Mouse (Mus musculus) midbrain, embryonic 15.5 days (tissue): ENCODE measurements around the gene Kif3a. TPM values are rescaled to one million over a fixed set of nuclear protein-coding genes. Genes with fewer than 3 reads are reported as not detected.

ENCODE experiments used
- ATAC-seq: fragments of 200-750 bp; cut with Nextera tagmentation; replicated peaks from 2 replicates; pipeline ENCODE4 v1.8.0; 2017; ENCODE audit warnings: moderate TSS enrichment
- H3K27ac ChIP-seq: fragments of 300-500 bp; sonication (generic); 2 replicates; pipeline ENCODE4 v1.5.1; 2015; ENCODE audit warnings: mild to moderate bottlenecking, inconsistent platforms
- H3K27me3 ChIP-seq: fragments of 300-500 bp; sonication (generic); replicated peaks from 2 replicates; pipeline ENCODE4 v1.6.1; 2015; ENCODE audit warnings: inconsistent platforms
- H3K36me3 ChIP-seq: fragments of 300-500 bp; sonication (generic); replicated peaks from 2 replicates; pipeline ENCODE4 v1.6.1; 2015; ENCODE audit warnings: inconsistent platforms
- H3K4me1 ChIP-seq: fragments of 300-500 bp; sonication (generic); 2 replicates; pipeline ENCODE4 v1.6.1; 2015; ENCODE audit warnings: inconsistent platforms
- H3K4me2 ChIP-seq: fragments of 300-500 bp; sonication (generic); 2 replicates; pipeline ENCODE4 v1.6.1; 2015; ENCODE audit warnings: inconsistent platforms, mild to moderate bottlenecking, moderate library complexity
- H3K4me3 ChIP-seq: fragments of 300-500 bp; sonication (generic); 2 replicates; pipeline ENCODE4 v1.5.1; 2015; ENCODE audit warnings: mild to moderate bottlenecking, inconsistent platforms
- H3K9ac ChIP-seq: fragments of 300-500 bp; sonication (generic); 2 replicates; pipeline ENCODE4 v1.6.1; 2015; ENCODE audit warnings: mild to moderate bottlenecking, inconsistent platforms
- H3K9me3 ChIP-seq: fragments of 300-500 bp; sonication (generic); 2 replicates; pipeline ENCODE4 v1.6.1; 2016; ENCODE audit warnings: inconsistent platforms
- WGBS: fragments of 180-500 bp; shearing (Covaris S2); methylation state at CpG from one replicate; pipeline ENCODE4 v1.1.7; 2015; ENCODE audit warnings: mixed read lengths; 5-methylcytosine and 5-hydroxymethylcytosine counted together
- polyA plus RNA-seq: library from polyadenylated mRNA; unstranded; fragments of >200 nt; fragmentation: Nextera tagmentation; extraction: Ambion mirVana; gene quantifications from 2 replicates; pipeline ENCODE4 v1.2.1, GENCODE M21; 2015

Kif3a gene
- polyA plus RNA-seq, 1 experiment from 2014 or later, result 349 TPM

DNA sequence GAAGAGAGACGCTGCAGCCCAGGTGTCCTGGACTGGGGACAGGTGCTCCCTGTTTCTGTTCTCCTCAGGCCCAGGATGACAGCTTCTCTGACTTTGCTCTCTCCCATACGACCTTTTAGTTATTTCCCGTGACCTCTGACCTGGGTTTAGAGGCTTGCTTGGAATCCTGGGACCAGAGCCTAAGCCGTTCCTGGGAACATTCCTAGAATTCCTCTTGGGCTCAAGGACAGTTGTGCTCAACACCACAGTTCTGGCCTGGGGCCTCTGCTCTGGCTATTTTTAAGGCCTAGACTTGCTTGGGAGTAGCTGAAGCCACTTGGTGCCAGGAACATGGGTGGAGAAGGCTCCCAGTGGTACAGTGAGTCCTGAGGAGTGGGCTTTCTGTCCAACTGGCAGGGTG, 41.7 kb upstream of the Kif3a start:
- Histone ChIP-seq H3K9ac (no peak overlapping the region), H3K27me3 (no peaks in the 10 kb centered on the region), H3K4me1 (peaks cover 24% of the 10 kb centered on the region), H3K4me2 (no peak overlapping the region), H3K27ac (no peak overlapping the region), H3K4me3 (no peak overlapping the region), H3K36me3 (no peaks in the 10 kb centered on the region), H3K9me3 (no peaks in the 10 kb centered on the region)
- ATAC-seq, result no peak
- 38% methylated on average over 4 of the region's 4 CpGs for WGBS

GRCm38 (mm10) chr11:53528397-53529252, 38.6 kb upstream of the Kif3a start:
- no peaks in the 10 kb centered on the region for H3K27me3 ChIP-seq
- H3K4me2 ChIP-seq, result no peak overlapping the region
- no peaks in the 10 kb centered on the region for H3K9me3 ChIP-seq
- no peak overlapping the region for H3K4me3 ChIP-seq
- 86% methylated on average over 9 of the region's 9 CpGs for WGBS
- no peak overlapping the region for H3K27ac ChIP-seq
- no peak for ATAC-seq
- H3K36me3 ChIP-seq, result no peaks in the 10 kb centered on the region; the same call in 1 of the 2 replicates
- H3K9ac ChIP-seq, result no peak overlapping the region
- peaks cover 4% of the 10 kb centered on the region; the same call in 1 of the 2 replicates for H3K4me1 ChIP-seq

DNA sequence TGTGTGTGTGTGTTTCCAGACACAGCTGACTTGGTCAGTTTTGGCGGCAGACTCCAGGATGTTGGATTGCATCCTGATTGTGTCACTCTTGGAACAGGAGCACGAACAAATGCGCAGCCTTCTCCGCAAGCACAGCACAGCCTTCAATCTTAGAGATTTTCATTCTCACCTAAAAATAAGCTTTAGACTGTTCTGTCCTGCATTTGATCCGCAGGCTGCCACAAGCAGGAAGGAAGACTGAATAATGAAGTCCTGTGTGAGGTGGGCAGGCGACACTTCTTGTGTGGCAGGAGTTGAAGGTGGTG, 38.0 kb upstream of the Kif3a start:
- no peak for ATAC-seq

GRCm38 (mm10) chr11:53530001-53530400, 37.2 kb upstream of the Kif3a start:
- H3K4me3 ChIP-seq, result no peak overlapping the region
- peaks cover 4% of the 10 kb centered on the region; the same call in 1 of the 2 replicates for H3K4me1 ChIP-seq
- WGBS, result 89% methylated on average over 9 of the region's 9 CpGs
- peaks cover 5% of the 10 kb centered on the region; the same call in 1 of the 2 replicates for H3K36me3 ChIP-seq
- no peak overlapping the region for H3K27ac ChIP-seq
- no peak for ATAC-seq
- no peak overlapping the region for H3K4me2 ChIP-seq
- no peaks in the 10 kb centered on the region for H3K9me3 ChIP-seq
- no peak overlapping the region for H3K9ac ChIP-seq
- no peaks in the 10 kb centered on the region for H3K27me3 ChIP-seq

More for the DNA sequence above, 38.0 kb upstream of the Kif3a start:
- H3K4me2 ChIP-seq, result no peak overlapping the region
- no peaks in the 10 kb centered on the region; the same call in 1 of the 2 replicates for H3K36me3 ChIP-seq
- 65% methylated on average over 6 of the region's 6 CpGs for WGBS
- no peaks in the 10 kb centered on the region for H3K27me3 ChIP-seq
- H3K9ac ChIP-seq, result no peak overlapping the region
- peaks cover 4% of the 10 kb centered on the region; the same call in 1 of the 2 replicates for H3K4me1 ChIP-seq
- no peaks in the 10 kb centered on the region for H3K9me3 ChIP-seq
- no peak overlapping the region for H3K4me3 ChIP-seq
- H3K27ac ChIP-seq, result no peak overlapping the region

GRCm38 (mm10) chr11:53531578-53532230, 35.5 kb upstream of the Kif3a start:
- WGBS, result 96% methylated on average over 10 of the region's 10 CpGs
- Histone ChIP-seq H3K4me2 (no peak overlapping the region), H3K9me3 (no peaks in the 10 kb centered on the region), H3K27me3 (no peaks in the 10 kb centered on the region), H3K9ac (no peak overlapping the region), H3K27ac (no peak overlapping the region), H3K4me3 (no peak overlapping the region), H3K4me1 (peaks cover 4% of the 10 kb centered on the region; the same call in 1 of the 2 replicates), H3K36me3 (peaks cover 15% of the 10 kb centered on the region)
- ATAC-seq, result no peak

- no peak overlapping the region for H3K27ac ChIP-seq
- no peaks in the 10 kb centered on the region for H3K27me3 ChIP-seq
- peaks cover 16% of the 10 kb centered on the region for H3K36me3 ChIP-seq
- H3K9ac ChIP-seq, result no peak overlapping the region
- no peaks in the 10 kb centered on the region for H3K9me3 ChIP-seq
- WGBS, result 100% methylated on average over 1 of the region's 1 CpGs
- ATAC-seq, result no peak
- H3K4me2 ChIP-seq, result no peak overlapping the region
- no peak overlapping the region for H3K4me3 ChIP-seq
- H3K4me1 ChIP-seq, result peaks cover 4% of the 10 kb centered on the region; the same call in 1 of the 2 replicates
Measured at GRCm38 (mm10) chr11:53532231-53532620, 35.0 kb upstream of the Kif3a start.

- H3K27ac ChIP-seq, result no peak overlapping the region
- H3K36me3 ChIP-seq, result peaks cover 16% of the 10 kb centered on the region
- no peak for ATAC-seq
- H3K4me1 ChIP-seq, result no peaks in the 10 kb centered on the region
- no peak overlapping the region for H3K4me3 ChIP-seq
- no peak overlapping the region for H3K4me2 ChIP-seq
- WGBS, result 55% methylated on average over 15 of the region's 15 CpGs
- H3K27me3 ChIP-seq, result no peaks in the 10 kb centered on the region
- H3K9me3 ChIP-seq, result no peaks in the 10 kb centered on the region
- no peak overlapping the region for H3K9ac ChIP-seq
Measured at GRCm38 (mm10) chr11:53539002-53539491, 28.1 kb upstream of the Kif3a start.

- Histone ChIP-seq H3K27ac (no peak overlapping the region), H3K9ac (no peak overlapping the region), H3K4me2 (no peak overlapping the region), H3K4me3 (no peak overlapping the region), H3K27me3 (no peaks in the 10 kb centered on the region), H3K36me3 (peaks cover 11% of the 10 kb centered on the region), H3K4me1 (no peaks in the 10 kb centered on the region), H3K9me3 (no peaks in the 10 kb centered on the region)
- WGBS, result 95% methylated on average over 3 of the region's 3 CpGs
- ATAC-seq, result no peak
Measured at GRCm38 (mm10) chr11:53540394-53540793, 26.8 kb upstream of the Kif3a start.

DNA sequence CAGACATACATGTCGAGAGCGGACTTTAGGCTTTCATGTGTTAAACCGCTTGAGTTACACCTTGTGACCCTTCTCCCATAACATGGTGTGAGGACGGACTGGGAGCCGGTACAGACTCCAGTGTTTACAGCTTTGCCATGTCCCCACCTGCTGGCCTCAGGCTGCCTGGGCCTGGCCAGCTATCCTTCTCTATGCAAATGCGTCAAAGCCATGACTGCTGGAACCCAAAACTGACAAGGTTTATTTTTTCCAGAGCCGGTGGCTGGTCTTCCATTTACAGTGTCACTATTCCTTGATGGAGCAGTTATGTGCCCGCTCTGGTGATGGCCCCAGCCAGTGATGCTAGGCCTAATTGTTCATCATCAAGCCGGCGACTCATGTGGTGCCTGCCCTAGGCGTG, 26.0 kb upstream of the Kif3a start:
- Histone ChIP-seq H3K4me1 (no peaks in the 10 kb centered on the region), H3K9me3 (no peaks in the 10 kb centered on the region), H3K27me3 (no peaks in the 10 kb centered on the region), H3K4me2 (no peak overlapping the region), H3K27ac (no peak overlapping the region), H3K4me3 (no peak overlapping the region), H3K9ac (no peak overlapping the region), H3K36me3 (peaks cover 5% of the 10 kb centered on the region)
- whole genome bisulfite sequencing, result 85% methylated on average over 11 of the region's 11 CpGs
- ATAC-seq, result no peak

- Histone ChIP-seq H3K9ac (no peak overlapping the region), H3K36me3 (no peaks in the 10 kb centered on the region), H3K9me3 (no peaks in the 10 kb centered on the region), H3K4me3 (no peak overlapping the region), H3K27me3 (no peaks in the 10 kb centered on the region), H3K4me1 (no peaks in the 10 kb centered on the region), H3K4me2 (no peak overlapping the region), H3K27ac (no peak overlapping the region)
- ATAC-seq, result no peak
- WGBS, result 75% methylated on average over 7 of the region's 7 CpGs
Measured at GRCm38 (mm10) chr11:53543021-53543420, 24.2 kb upstream of the Kif3a start.

DNA sequence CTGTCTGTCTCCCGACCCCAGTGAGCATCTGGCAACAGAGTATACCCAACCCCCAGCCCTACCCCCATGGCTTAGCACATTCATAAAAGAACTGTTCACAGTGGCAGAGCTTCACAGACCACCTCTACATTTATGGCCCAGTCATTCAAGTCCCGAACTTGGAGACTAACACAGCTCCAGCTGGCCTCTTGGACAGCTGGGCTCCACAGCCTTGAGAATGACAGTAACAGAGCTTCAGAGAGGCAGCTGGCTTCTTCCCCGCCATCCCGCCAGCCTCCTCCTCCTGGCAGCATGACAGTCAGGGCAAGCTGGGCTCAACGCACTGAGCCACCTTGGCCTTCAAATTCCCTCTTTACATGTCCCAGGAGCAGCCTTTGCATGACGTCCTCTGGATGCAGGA, 20.9 kb upstream of the Kif3a start:
- Histone ChIP-seq H3K36me3 (no peaks in the 10 kb centered on the region), H3K27ac (no peak overlapping the region), H3K9me3 (no peaks in the 10 kb centered on the region), H3K4me3 (no peak overlapping the region), H3K4me2 (no peak overlapping the region), H3K27me3 (no peaks in the 10 kb centered on the region), H3K4me1 (no peaks in the 10 kb centered on the region), H3K9ac (no peak overlapping the region)
- 54% methylated on average over 6 of the region's 6 CpGs for WGBS
- no peak for ATAC-seq

GRCm38 (mm10) chr11:53547566-53547965, 19.6 kb upstream of the Kif3a start:
- 94% methylated on average over 6 of the region's 6 CpGs for WGBS
- Histone ChIP-seq H3K4me1 (no peaks in the 10 kb centered on the region), H3K9me3 (no peaks in the 10 kb centered on the region), H3K4me2 (no peak overlapping the region), H3K36me3 (no peaks in the 10 kb centered on the region), H3K27ac (no peak overlapping the region), H3K9ac (no peak overlapping the region), H3K4me3 (no peak overlapping the region), H3K27me3 (no peaks in the 10 kb centered on the region)
- no peak for ATAC-seq
